Mouse (Mus musculus): Measurements from ENCODE around the gene Myo7a.

The Myo7a gene

GRCm38 (mm10) chr7:98103002-98103941 lies 16.1 kb downstream of the Myo7a start:
- peak; percentile 64 to 91 for DNase-seq (ENCODE audit: low spot score in 2 of 2)

GRCm38 (mm10) chr7:98102488-98102887 lies 16.8 kb downstream of the Myo7a start:
- DNase-seq (ENCODE audit: low spot score in 2 of 2), result no peak

- DNase-seq (ENCODE audit: low spot score in 2 of 2), result no peak
Measured at GRCm38 (mm10) chr7:98097557-98097956, 21.8 kb downstream of the Myo7a start.

DNA sequence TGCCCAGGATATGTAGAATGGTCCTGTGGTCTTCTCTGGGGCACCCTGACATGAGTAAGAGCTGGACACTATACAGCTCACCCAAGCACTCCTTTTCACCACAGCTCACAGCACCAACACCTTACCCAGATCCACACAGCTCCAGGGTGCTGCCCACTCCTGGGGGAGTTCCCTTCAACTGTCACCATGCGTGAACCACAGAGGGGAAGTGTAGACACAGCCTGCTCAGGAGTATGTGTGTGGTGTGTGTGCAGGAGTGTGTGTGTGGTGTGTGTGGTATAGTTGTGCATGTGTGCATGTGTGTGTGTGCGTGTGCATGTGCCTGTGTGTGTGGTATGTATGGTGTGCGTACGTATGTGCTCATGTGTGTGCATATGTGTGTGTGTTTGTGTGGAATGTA lies 23.5 kb downstream of the Myo7a start:
- DNase-seq (ENCODE audit: low spot score in 2 of 2), result no peak

GRCm38 (mm10) chr7:98086346-98086745 lies 33.0 kb downstream of the Myo7a start:
- DNase-seq (ENCODE audit: low spot score in 2 of 2), result no peak

DNA sequence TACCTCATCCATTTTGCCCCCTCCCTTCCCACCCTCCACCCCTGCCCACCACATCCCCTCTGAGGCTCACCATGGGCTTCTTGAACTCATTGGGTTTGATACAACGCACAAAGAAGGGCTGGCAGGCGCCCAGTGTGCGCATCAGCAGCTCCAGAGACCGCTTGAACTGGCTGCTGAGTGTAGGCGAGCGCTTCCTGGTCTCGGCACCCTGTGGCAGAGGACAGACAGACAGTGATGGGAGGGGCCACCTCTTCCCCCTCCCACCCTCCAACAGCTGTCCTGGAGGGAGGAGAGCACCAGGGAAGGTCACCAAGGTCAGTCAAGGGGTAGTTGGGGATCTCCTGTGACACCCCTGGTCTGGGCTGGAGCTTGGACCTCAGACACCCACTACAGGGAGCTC lies 34.0 kb downstream of the Myo7a start:
- DNase-seq (ENCODE audit: low spot score in 2 of 2), result no peak

GRCm38 (mm10) chr7:98084541-98085293 lies 34.6 kb downstream of the Myo7a start:
- no peak for DNase-seq (ENCODE audit: low spot score in 2 of 2)

DNA sequence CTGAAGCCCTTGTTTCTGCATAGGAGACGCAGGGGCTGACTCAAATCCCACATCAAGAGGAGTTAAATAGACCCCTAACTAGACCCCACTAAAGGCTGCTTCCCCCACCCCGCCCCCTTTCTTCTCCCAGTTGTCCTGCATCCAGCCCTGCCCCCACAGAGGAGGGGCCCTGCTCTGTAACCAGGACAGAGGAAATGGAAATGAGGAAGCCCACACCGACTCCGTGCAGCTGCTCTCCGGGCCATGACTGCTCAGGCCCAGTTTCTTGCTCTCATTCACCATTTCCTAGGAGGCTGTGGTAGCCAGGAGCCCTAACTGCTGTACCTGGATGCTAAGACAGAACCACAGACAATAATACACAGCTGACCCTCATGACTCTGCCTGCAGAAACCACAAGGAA lies 36.9 kb downstream of the Myo7a start:
- DNase-seq (ENCODE audit: low spot score in 2 of 2), result no peak

DNA sequence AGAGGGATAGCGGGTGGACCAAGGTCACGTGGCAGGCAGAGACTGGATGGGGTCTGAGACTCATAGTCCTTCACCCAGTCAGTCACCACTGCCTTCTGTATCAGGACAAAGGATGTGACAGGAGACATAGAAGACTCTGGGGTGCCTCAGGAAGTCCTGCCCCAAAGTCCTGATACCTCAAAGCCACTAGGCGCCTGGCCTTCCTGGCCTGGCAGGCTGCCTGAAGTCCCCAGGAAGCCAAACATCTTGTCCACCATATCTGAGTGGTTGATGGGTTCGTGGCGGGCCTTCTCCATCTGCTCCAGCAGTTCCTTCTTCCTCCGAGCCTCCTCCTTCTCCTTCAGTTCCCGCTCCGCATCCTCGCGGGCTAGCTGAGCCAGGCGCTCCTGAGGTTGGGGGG lies 41.9 kb downstream of the Myo7a start:
- no peak for DNase-seq (ENCODE audit: low spot score in 2 of 2)

DNA sequence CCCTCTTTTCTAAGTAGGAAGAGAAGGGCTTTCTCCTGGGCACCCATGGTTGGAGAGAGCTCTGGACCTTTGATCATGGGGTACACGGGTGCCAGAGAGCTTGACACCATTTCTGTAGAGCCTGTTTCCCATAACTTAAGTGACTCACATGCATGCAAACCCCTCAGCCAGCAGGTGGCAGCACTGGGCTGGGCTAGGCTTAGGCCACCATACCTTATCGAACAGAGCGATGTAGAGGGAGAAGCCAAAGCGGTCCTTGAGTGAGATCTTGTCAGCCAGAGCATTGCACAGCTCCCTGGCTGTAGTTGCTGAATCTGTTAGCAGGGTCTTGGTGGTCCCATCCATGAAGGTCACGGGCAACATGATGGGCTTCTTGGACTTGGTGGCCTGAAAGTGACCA lies 47.7 kb downstream of the Myo7a start:
- DNase-seq (ENCODE audit: low spot score in 2 of 2), result peak; percentile 70 to 82

DNA sequence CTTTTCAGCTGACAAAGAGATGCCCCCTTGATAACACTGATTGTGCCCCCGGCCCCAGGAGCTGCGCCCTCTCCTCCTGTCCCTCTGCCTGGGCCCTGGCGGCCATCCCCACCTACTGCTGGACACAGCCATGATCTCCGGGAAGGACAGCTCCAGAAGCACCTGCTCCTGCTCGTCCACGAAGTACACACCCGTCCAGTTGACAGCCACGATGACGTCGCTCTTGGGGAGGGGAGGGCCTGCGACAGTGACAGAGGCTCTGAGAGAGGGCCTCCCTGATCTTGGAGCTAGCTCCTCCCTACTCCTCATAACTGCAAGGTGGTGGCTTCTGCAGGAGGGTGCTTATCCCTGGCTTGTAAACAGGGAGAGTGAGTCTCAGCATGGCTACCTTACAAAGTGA lies 53.1 kb downstream of the Myo7a start:
- no peak for DNase-seq (ENCODE audit: low spot score in 2 of 2)

GRCm38 (mm10) chr7:98054942-98055341 lies 64.4 kb downstream of the Myo7a start:
- DNase-seq (ENCODE audit: low spot score in 2 of 2), result no peak

GRCm38 (mm10) chr7:98054461-98054860 lies 64.9 kb downstream of the Myo7a start:
- DNase-seq (ENCODE audit: low spot score in 2 of 2), result no peak

DNA sequence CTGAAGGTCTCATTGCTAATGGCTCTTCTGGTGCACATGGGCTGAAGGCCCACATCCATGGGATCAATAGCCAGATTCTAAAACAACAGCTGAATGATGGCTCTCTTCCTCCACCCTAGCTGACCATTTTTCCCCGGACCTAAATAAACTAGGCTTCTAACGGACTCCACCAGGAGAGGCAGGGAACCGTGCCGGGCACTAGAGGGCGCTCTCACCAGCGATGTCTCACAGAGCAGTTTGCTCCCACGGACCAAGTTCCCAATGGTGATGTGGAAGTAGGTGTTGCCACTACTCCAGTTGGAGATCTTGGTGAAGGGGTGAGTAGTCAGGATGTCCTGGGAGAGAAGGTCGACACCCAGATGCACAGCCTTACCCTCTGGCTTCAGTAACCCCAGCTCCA lies 67.3 kb downstream of the Myo7a start:
- peak in 1 of 2 experiments; percentile 56 for DNase-seq (ENCODE audit: low spot score in 2 of 2)

DNA sequence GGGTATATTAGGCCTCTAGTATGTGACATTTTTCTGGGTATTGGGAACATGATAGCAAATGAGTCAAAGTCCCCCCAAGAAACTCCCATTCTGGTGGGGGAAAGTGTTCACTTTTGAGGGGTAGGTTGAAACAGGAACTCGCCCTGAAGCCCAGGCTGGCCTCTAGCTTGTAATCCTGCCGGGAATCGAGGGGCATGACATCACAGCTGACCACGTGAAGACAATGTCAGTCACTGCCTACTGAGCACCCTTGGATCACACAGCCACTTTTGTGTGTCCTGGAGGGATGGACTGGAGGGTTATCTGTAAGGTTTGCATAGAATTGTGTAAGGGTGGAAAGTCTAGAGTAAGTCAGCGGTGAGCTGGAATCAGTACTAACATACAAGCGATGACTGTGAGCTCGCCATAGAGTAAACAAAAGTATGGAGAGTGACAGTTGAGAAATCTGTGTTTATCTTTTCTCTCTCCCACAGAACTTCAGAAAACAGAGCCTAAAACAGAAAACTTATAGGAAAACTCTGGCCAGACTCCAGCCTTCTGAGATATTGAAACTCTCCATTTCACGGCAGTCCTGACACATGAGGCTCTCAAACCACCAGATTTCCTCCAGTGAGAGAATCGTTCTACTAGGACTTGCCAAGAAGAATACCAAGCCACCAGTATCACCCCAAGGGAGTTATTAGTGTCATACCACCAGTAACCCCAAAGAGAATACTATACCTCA lies 71.1 kb downstream of the Myo7a start:
- DNase-seq (ENCODE audit: low spot score in 2 of 2), result no peak

- no peak for DNase-seq (ENCODE audit: low spot score in 2 of 2)
Measured at GRCm38 (mm10) chr7:98002617-98003016, 116.7 kb downstream of the Myo7a start.

All from cerebellum, postnatal 4 days (tissue).